Mouse (Mus musculus) myocyte (in vitro differentiated cells): Measurements from ENCODE around the gene Gm10382. TPM values are rescaled to one million over a fixed set of nuclear protein-coding genes. Genes with fewer than 3 reads are reported as not detected.

Source experiments
- H3K27me3 ChIP-seq: one replicate; pipeline ENCODE4 v1.6.1; 2011; ENCODE audit not compliant: control insufficient read depth, insufficient read depth, insufficient read length
- H3K36me3 ChIP-seq: one replicate; pipeline ENCODE4 v1.6.1; 2011; ENCODE audit not compliant: control insufficient read depth, insufficient read depth
- H3K4me2 ChIP-seq: one replicate; pipeline ENCODE4 v1.6.1; 2011; ENCODE audit warnings: low read depth, control low read depth
- H3K4me3 ChIP-seq: one replicate; pipeline ENCODE4 v1.5.1; 2011; ENCODE audit warnings: mild to moderate bottlenecking, control low read depth, moderate library complexity
- H3K79me2 ChIP-seq: one replicate; pipeline ENCODE4 v1.6.1; 2011; ENCODE audit not compliant: control insufficient read depth, insufficient read depth
- H3ac ChIP-seq: one replicate; pipeline ENCODE4 v1.6.1; 2011; ENCODE audit not compliant: control insufficient read depth, insufficient read length
- CEBPB ChIP-seq: IDR thresholded peaks from 2 replicates; pipeline ENCODE4 v1.6.1; 2011; ENCODE audit warnings: mild to moderate bottlenecking, moderate library complexity; ENCODE audit not compliant: poor library complexity, insufficient read depth, severe bottlenecking
- E2F4 ChIP-seq: IDR thresholded peaks from one replicate; pipeline ENCODE4 v1.6.1; 2011; ENCODE audit warnings: mild to moderate bottlenecking, control low read depth, moderate library complexity; ENCODE audit not compliant: insufficient read depth
- MAX ChIP-seq: IDR thresholded peaks from one replicate; pipeline ENCODE4 v1.6.1; 2011; ENCODE audit warnings: low read depth, mild to moderate bottlenecking, control low read depth
- MYOD1 ChIP-seq, 3 experiments: IDR thresholded peaks; one replicate each; pipeline ENCODE4 v1.6.1; 2011; ENCODE audit warnings: control low read depth in 2 of 3, low read depth in 2 of 3, mild to moderate bottlenecking in 2 of 3, moderate library complexity in 1 of 3; ENCODE audit not compliant: insufficient read length in 2 of 3, control insufficient read depth in 1 of 3
- MYOG ChIP-seq, 3 experiments: IDR thresholded peaks; one replicate each; pipeline ENCODE4 v1.6.1; 2011; ENCODE audit warnings: control low read depth in 2 of 3, low read depth in 2 of 3, mild to moderate bottlenecking in 2 of 3; ENCODE audit not compliant: insufficient read length in 2 of 3, control insufficient read depth in 1 of 3, insufficient read depth in 1 of 3
- POLR2A ChIP-seq: IDR thresholded peaks from one replicate; pipeline ENCODE4 v1.6.1; 2011; ENCODE audit warnings: low read depth, mild to moderate bottlenecking, control low read depth, moderate library complexity; ENCODE audit not compliant: insufficient read length
- POLR2AphosphoS2 ChIP-seq: IDR thresholded peaks from one replicate; pipeline ENCODE4 v1.6.1; 2011; ENCODE audit warnings: low read depth, control low read depth; ENCODE audit not compliant: insufficient read length
- REST ChIP-seq: IDR thresholded peaks from one replicate; pipeline ENCODE4 v1.6.1; 2011; ENCODE audit warnings: mild to moderate bottlenecking, control low read depth, moderate library complexity; ENCODE audit not compliant: insufficient read depth, insufficient read length
- SRF ChIP-seq: IDR thresholded peaks from one replicate; pipeline ENCODE4 v1.6.1; 2011; ENCODE audit warnings: low read depth; ENCODE audit not compliant: control insufficient read depth, insufficient read length
- TCF12 ChIP-seq: IDR thresholded peaks from one replicate; pipeline ENCODE4 v1.6.1; 2011; ENCODE audit warnings: mild to moderate bottlenecking, control low read depth; ENCODE audit not compliant: poor library complexity, insufficient read depth, severe bottlenecking
- TCF3 ChIP-seq: IDR thresholded peaks from one replicate; pipeline ENCODE4 v1.6.1; 2011; ENCODE audit warnings: low read depth, control low read depth; ENCODE audit not compliant: insufficient read length
- USF1 ChIP-seq: IDR thresholded peaks from one replicate; pipeline ENCODE4 v1.6.1; 2011; ENCODE audit warnings: low read depth, mild to moderate bottlenecking, control low read depth, moderate library complexity
- polyA plus RNA-seq: library from polyadenylated mRNA; unstranded; fragments of >200 nt; fragmentation: generic; extraction: Trizol; gene quantifications from one replicate; pipeline ENCODE4 v1.2.1, GENCODE M21; 2012; ENCODE audit warnings: missing spikeins

Gene Gm10382
- polyA plus RNA-seq, 1 experiment = 1.9 TPM

- H3K79me2 ChIP-seq = peaks cover 16% of the 10 kb centered on the region
- no peaks in the 10 kb centered on the region for H3K36me3 ChIP-seq
- peak; percentile 31 for TF ChIP-seq POLR2A
- no peak for TF ChIP-seq TCF12
- no peaks in the 10 kb centered on the region for H3K27me3 ChIP-seq
- peak overlapping the region; percentile 94 for H3K4me2 ChIP-seq
- H3K4me3 ChIP-seq = peak overlapping the region; percentile 100
- peak overlapping the region; percentile 18 for H3ac ChIP-seq
Measured at GRCm38 (mm10) chr5:125393622-125394603, 4.8 kb downstream of the Gm10382 start.

GRCm38 (mm10) chr5:125395008-125395407, 5.9 kb downstream of the Gm10382 start:
- Histone ChIP-seq H3K79me2 (peaks cover 9% of the 10 kb centered on the region), H3ac (no peak overlapping the region), H3K27me3 (no peaks in the 10 kb centered on the region), H3K36me3 (no peaks in the 10 kb centered on the region), H3K4me3 (peak overlapping the region; percentile 100), H3K4me2 (peak overlapping the region; percentile 94)
- TF ChIP-seq USF1 = peak; percentile 75
- TF ChIP-seq TCF12 = peak; percentile 2
- no peak for TF ChIP-seq MYOG (IDR thresholded peaks at IDR 0.05; ENCODE audit: control insufficient read depth in 1 of 3, insufficient read depth in 1 of 3, insufficient read length in 2 of 3, low read depth in 2 of 3)
- no peak for TF ChIP-seq POLR2AphosphoS2
- TF ChIP-seq TCF3 = no peak
- TF ChIP-seq E2F4 = no peak
- no peak for TF ChIP-seq SRF
- TF ChIP-seq REST = no peak
- TF ChIP-seq POLR2A = no peak
- TF ChIP-seq MAX = no peak
- no peak for TF ChIP-seq CEBPB
- TF ChIP-seq MYOD1 (IDR thresholded peaks at IDR 0.05; ENCODE audit: control insufficient read depth in 1 of 3, insufficient read length in 2 of 3, low read depth in 2 of 3) = peak in 1 of 3 experiments; percentile 44

GRCm38 (mm10) chr5:125400903-125401302, 11.8 kb downstream of the Gm10382 start:
- Histone ChIP-seq H3K27me3 (no peaks in the 10 kb centered on the region), H3K36me3 (no peaks in the 10 kb centered on the region), H3K4me2 (peak overlapping the region; percentile 18), H3K79me2 (no peaks in the 10 kb centered on the region), H3K4me3 (no peak overlapping the region), H3ac (no peak overlapping the region)
- TF ChIP-seq POLR2A (no peak), TCF12 (no peak)

- TF ChIP-seq POLR2A (no peak), POLR2AphosphoS2 (no peak), MYOD1 (IDR thresholded peaks at IDR 0.05; ENCODE audit: control insufficient read depth in 1 of 3, insufficient read length in 2 of 3, low read depth in 2 of 3) (no peak), MAX (no peak), CEBPB (no peak), USF1 (no peak), REST (no peak), TCF12 (no peak), MYOG (IDR thresholded peaks at IDR 0.05; ENCODE audit: control insufficient read depth in 1 of 3, insufficient read depth in 1 of 3, insufficient read length in 2 of 3, low read depth in 2 of 3) (no peak), SRF (no peak), E2F4 (no peak), TCF3 (no peak)
- no peak overlapping the region for H3K4me3 ChIP-seq
Measured at GRCm38 (mm10) chr5:125402476-125402875, 13.4 kb downstream of the Gm10382 start.

GRCm38 (mm10) chr5:125402991-125403390, 13.9 kb downstream of the Gm10382 start:
- no peak for TF ChIP-seq MAX
- TF ChIP-seq E2F4 = no peak
- TF ChIP-seq TCF3 = no peak
- no peak for TF ChIP-seq MYOG (IDR thresholded peaks at IDR 0.05; ENCODE audit: control insufficient read depth in 1 of 3, insufficient read depth in 1 of 3, insufficient read length in 2 of 3, low read depth in 2 of 3)
- no peak for TF ChIP-seq POLR2A
- no peak for TF ChIP-seq TCF12
- no peak for TF ChIP-seq SRF
- no peak for TF ChIP-seq USF1
- no peak for TF ChIP-seq POLR2AphosphoS2
- no peak for TF ChIP-seq MYOD1 (IDR thresholded peaks at IDR 0.05; ENCODE audit: control insufficient read depth in 1 of 3, insufficient read length in 2 of 3, low read depth in 2 of 3)
- no peak for TF ChIP-seq CEBPB
- Histone ChIP-seq H3K27me3 (no peaks in the 10 kb centered on the region), H3ac (no peak overlapping the region), H3K4me2 (no peak overlapping the region), H3K4me3 (no peak overlapping the region), H3K36me3 (no peaks in the 10 kb centered on the region), H3K79me2 (no peaks in the 10 kb centered on the region)

More at GRCm38 (mm10) chr5:125402476-125402875, 13.4 kb downstream of the Gm10382 start:
- Histone ChIP-seq H3K27me3 (no peaks in the 10 kb centered on the region), H3K4me2 (no peak overlapping the region), H3K36me3 (no peaks in the 10 kb centered on the region), H3K79me2 (no peaks in the 10 kb centered on the region), H3ac (no peak overlapping the region)
